9 mouse cellular contexts compared by ENCODE assay signal in the genomic region with DNA sequence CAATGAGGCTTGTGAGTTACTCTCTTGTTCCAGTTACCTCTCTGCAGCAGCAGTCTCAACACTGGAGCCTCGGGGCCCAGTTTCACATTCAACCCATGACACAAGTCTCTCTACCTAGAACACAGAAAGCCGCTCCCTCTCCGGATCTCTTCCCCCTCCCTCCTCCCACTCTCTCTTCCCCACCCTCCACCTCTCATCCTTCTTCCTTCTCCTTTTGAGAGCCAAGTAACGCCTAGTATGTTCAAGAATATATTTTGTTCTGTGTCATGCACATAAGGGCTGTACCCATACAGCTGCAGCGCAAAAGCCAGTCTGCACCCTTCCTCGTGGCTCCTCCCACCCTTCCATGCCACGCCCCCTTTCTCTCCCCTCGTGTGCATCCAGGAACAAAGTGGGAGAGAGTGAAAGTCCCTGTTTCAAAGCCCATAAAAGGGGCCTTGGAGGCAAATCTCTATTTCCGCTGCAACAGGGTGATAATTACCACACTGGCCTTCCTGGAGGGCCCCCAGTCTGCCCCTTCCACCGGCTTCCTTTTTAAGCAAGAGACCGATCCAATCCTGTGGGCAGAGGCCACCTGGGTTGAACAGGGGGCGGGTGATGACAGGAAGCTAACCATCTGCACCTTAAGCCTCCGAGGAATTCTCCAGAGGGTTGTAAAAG.
DNase-seq lines count a peak whose midpoint lies in the region; ATAC-seq and TF ChIP-seq lines count a peak whose summit lies in the region.
"Had no signal": no experiment of that assay in that cellular context is flagged by ENCODE, and none has a peak within 500 bp of the region (broad histone marks: within the 10 kb centered on the region; RNA-seq: fewer than 3 reads in every experiment).

No protein-coding gene starts in this region.

- H3K9ac ChIP-seq in heart, embryonic 16.5 days (ENCODE audit: low read length) = peak overlapping the region; percentile 31
- H3K9ac ChIP-seq in liver, embryonic 13.5 days = no peak overlapping the region
- H3K9ac ChIP-seq: liver, embryonic 14.5 days had no signal

- WGBS in heart, embryonic 16.5 days = 10% methylated on average over 13 of the region's 13 CpGs
- 13% methylated on average over 13 of the region's 13 CpGs for WGBS in liver, embryonic 13.5 days (ENCODE audit: insufficient replicate concordance)

- peak overlapping the region; percentile 44 for H3K4me2 ChIP-seq in heart, embryonic 16.5 days (ENCODE audit: low read depth, low read length)
- peak overlapping the region; percentile 19 for H3K4me2 ChIP-seq in liver, embryonic 13.5 days

- TF ChIP-seq CTCF in left cerebral cortex, adult 2 months (IDR thresholded peaks at IDR 0.05) = no peak

- intact Hi-C loops in left cerebral cortex, adult 2 months (cut with DNase I) = loop anchor here (1.0 kb wide), 1 partner anchor 72 kb away; no protein-coding TSS in a partner anchor
- intact Hi-C loops in left cerebral cortex, postnatal 4 days (cut with DNase I) = no loop called here

- H3K27me3 ChIP-seq in heart, embryonic 16.5 days (ENCODE audit: control insufficient read depth, insufficient read depth, low read length) = no peaks in the 10 kb centered on the region
- H3K27me3 ChIP-seq in liver, embryonic 13.5 days = no peaks in the 10 kb centered on the region

- H3K4me3 ChIP-seq in left cerebral cortex, adult 2 months = no peak overlapping the region
- H3K4me3 ChIP-seq in brown adipose tissue, adult 24 weeks (ENCODE audit: insufficient read depth, low read depth, low read length) = peak overlapping the region; percentile 7; the same call in 1 of the 2 replicates
- H3K4me3 ChIP-seq in heart, embryonic 16.5 days (ENCODE audit: low read length) = peak overlapping the region; percentile 1; the same call in 1 of the 2 replicates
- no peak overlapping the region for H3K4me3 ChIP-seq in liver, embryonic 13.5 days (replicated peaks)

- peak in 1 of 2 experiments; percentile 35 for DNase-seq in left cerebral cortex, adult 2 months (ENCODE audit: extremely low spot score in 1 of 2, low spot score in 2 of 2)
- DNase-seq in left cerebral cortex, postnatal 4 days = no peak
- no peak for DNase-seq in liver, embryonic 13.5 days
- no peak for DNase-seq in spleen, postnatal 14 days (ENCODE audit: low spot score in 2 of 2)
- DNase-seq in layer of hippocampus, postnatal 36 days = no peak
- no peak for DNase-seq in right cerebral cortex, postnatal 14 days

- no peaks in the 10 kb centered on the region for H3K9me3 ChIP-seq in heart, embryonic 16.5 days (replicated peaks; ENCODE audit: control insufficient read depth, low read length)
- H3K9me3 ChIP-seq in liver, embryonic 13.5 days (replicated peaks) = no peaks in the 10 kb centered on the region

- H3K4me1 ChIP-seq in brown adipose tissue, adult 24 weeks (ENCODE audit: control insufficient read depth, insufficient read depth, insufficient read length, low read length) = no peaks in the 10 kb centered on the region
- H3K4me1 ChIP-seq in heart, embryonic 16.5 days (ENCODE audit: control insufficient read depth, insufficient read depth, low read length) = peaks cover 28% of the 10 kb centered on the region
- H3K4me1 ChIP-seq in liver, embryonic 13.5 days (replicated peaks) = peaks cover 6% of the 10 kb centered on the region

- ATAC-seq in heart, embryonic 16.5 days (replicated peaks; ENCODE audit: extremely low read depth, insufficient read depth, low FRiP score) = peak; percentile 70
- ATAC-seq in liver, embryonic 13.5 days (ENCODE audit: low read depth) = no peak

- peaks cover 10% of the 10 kb centered on the region for H3K36me3 ChIP-seq in heart, embryonic 16.5 days (ENCODE audit: control insufficient read depth, insufficient read depth)
- no peaks in the 10 kb centered on the region for H3K36me3 ChIP-seq in liver, embryonic 13.5 days

- H3K27ac ChIP-seq in left cerebral cortex, adult 2 months = peak overlapping the region; percentile 78
- H3K27ac ChIP-seq in brown adipose tissue, adult 24 weeks (replicated peaks; ENCODE audit: low read depth, low read length) = no peak overlapping the region
- peak overlapping the region; percentile 90 for H3K27ac ChIP-seq in heart, embryonic 16.5 days (ENCODE audit: low read length)
- H3K27ac ChIP-seq in liver, embryonic 13.5 days = no peak overlapping the region; the same call in 1 of the 2 replicates
- H3K27ac ChIP-seq: liver, embryonic 14.5 days had no signal

Comparison
In these comparisons a context has a peak if more than half of its experiments do, and no peak if none do; other contexts are left out.
1. H3K27ac ChIP-seq: peak in left cerebral cortex, adult 2 months (single experiment) and heart, embryonic 16.5 days (single experiment); none in brown adipose tissue, adult 24 weeks (single experiment) and liver, embryonic 13.5 days (single experiment).
2. H3K4me3 ChIP-seq: peak in brown adipose tissue, adult 24 weeks (single experiment) and heart, embryonic 16.5 days (single experiment); none in left cerebral cortex, adult 2 months (single experiment) and liver, embryonic 13.5 days (single experiment).